Mouse (Mus musculus): ENCODE measurements around the gene Ice1.

- TF ChIP-seq CTCF (IDR thresholded peaks at IDR 0.05; ENCODE audit: control insufficient read depth, insufficient read depth, insufficient read length) (no peak), MAX (IDR thresholded peaks at IDR 0.05) (no peak), CEBPB (IDR thresholded peaks at IDR 0.05; ENCODE audit: low read depth) (no peak), MYOD1 (IDR thresholded peaks at IDR 0.05; ENCODE audit: control insufficient read depth, insufficient read length, low read depth) (no peak), MYOG (IDR thresholded peaks at IDR 0.05; ENCODE audit: control insufficient read depth, extremely low read depth, insufficient read length) (no peak), FOSL1 (IDR thresholded peaks at IDR 0.05; ENCODE audit: insufficient read depth, low read length, poor library complexity, severe bottlenecking) (no peak)
Observed at GRCm38 (mm10) chr13:70645968-70646505, 8.6 kb upstream of the Ice1 start.

Measured in C2C12 (cell line).